Mouse (Mus musculus) Patski (cell line): ENCODE results near the gene Kat2b. TPM values are rescaled to one million over a fixed set of nuclear protein-coding genes. Genes with fewer than 3 reads are reported as not detected.

Experiments used
- ATAC-seq: fragments of 100-300 bp; one replicate; pipeline ENCODE4 v1.8.0; 2021
- CTCF ChIA-PET: fragments of 350-600 bp; sonication (Branson Sonifier 250); formaldehyde crosslinking; loops from one replicate; lab custom pipeline; 2022; ENCODE audit warnings: inconsistent platforms; lab: Charles Lee
- POLR2A ChIA-PET: fragments of 350-600 bp; sonication (Branson Sonifier 250); formaldehyde crosslinking; loops from one replicate; lab custom pipeline; 2022; ENCODE audit warnings: antibody characterized with exemption, inconsistent platforms; lab: Charles Lee
- DNase-seq: peaks from one replicate; pipeline ENCODE4 v3.0.0-alpha.2; 2011; ENCODE audit warnings: low read depth, low spot score
- H3K27me3 ChIP-seq: fragments of 371-371 bp; one replicate; pipeline ENCODE4 v1.5.1; 2021
- CTCF ChIP-seq: fragments of 100-300 bp; IDR thresholded peaks from one replicate; pipeline ENCODE4 v1.5.1; 2021
- in situ Hi-C: fragments of 300-500 bp; cut with MboI; formaldehyde crosslinking; loops from 3 replicates; pipeline ENCODE4 v1.11.1; 2018; ENCODE audit warnings: low pct_unique_long_range_greater_than_20kb, mixed read lengths
- polyA plus RNA-seq: library from polyadenylated mRNA; unstranded; gene quantifications from one replicate; pipeline ENCODE4 v1.2.3, GENCODE M21; 2021

Gene Kat2b
- polyA plus RNA-seq, 1 experiment from 2014 or later = 53.3 TPM

- no peak for DNase-seq
- in situ Hi-C loops = loop anchor here (10.0 kb wide), 1 partner anchor 585 kb away; no protein-coding TSS in a partner anchor
- no peak for ATAC-seq
- CTCF ChIA-PET = interaction anchor here (1.1 to 6.3 kb wide), 3 partner anchors 11 to 101 kb away, joined by 3 to 24 read pairs (median 3); no protein-coding TSS in a partner anchor
- TF ChIP-seq CTCF = no peak
- no peaks in the 10 kb centered on the region for H3K27me3 ChIP-seq
- POLR2A ChIA-PET = no interaction called here
Observed at GRCm38 (mm10) chr17:53579612-53580011, 13.0 kb downstream of the Kat2b start.

DNA sequence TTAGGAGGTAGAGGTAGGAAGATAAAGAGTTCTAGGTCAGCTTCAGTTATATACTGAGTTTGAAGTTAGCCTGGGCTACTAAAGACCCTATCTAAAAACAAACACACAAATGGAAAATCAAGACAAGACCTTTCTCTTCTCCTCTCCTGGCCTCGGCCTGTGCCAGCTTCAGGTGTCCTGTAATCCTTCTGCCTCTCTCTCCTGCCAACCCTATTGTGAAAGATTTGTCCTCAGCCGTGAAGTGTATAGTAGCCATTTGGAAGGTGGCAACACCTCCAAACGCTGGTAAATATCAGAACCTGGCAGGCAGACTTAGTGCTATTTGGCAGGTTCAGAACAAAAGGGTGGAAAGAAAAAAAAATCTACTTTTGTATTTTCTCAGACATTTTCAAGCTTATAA lies 13.6 kb downstream of the Kat2b start:
- ChIA-PET CTCF (interaction anchor here (1.1 to 6.3 kb wide), 4 partner anchors 9 to 100 kb away, joined by 3 to 24 read pairs (median 4); no protein-coding TSS in a partner anchor), POLR2A (no interaction called here)
- in situ Hi-C loops = no loop called here
- ATAC-seq = no peak
- no peak for TF ChIP-seq CTCF
- H3K27me3 ChIP-seq = no peaks in the 10 kb centered on the region
- DNase-seq = no peak

- POLR2A ChIA-PET = no interaction called here
- DNase-seq (no peak), ATAC-seq (no peak)
- in situ Hi-C loops = no loop called here
- CTCF ChIA-PET = interaction anchor here (2.1 to 6.3 kb wide), 2 partner anchors 10 to 13 kb away, joined by 5 to 24 read pairs; no protein-coding TSS in a partner anchor
- H3K27me3 ChIP-seq = no peaks in the 10 kb centered on the region
- TF ChIP-seq CTCF = no peak
Observed at GRCm38 (mm10) chr17:53582026-53582585, 15.4 kb downstream of the Kat2b start.

- TF ChIP-seq CTCF = no peak
- DNase-seq (no peak), ATAC-seq (no peak)
- CTCF ChIA-PET = interaction anchor here (0.8 to 6.3 kb wide), 3 partner anchors 11 to 65 kb away, joined by 3 to 24 read pairs (median 4); no protein-coding TSS in a partner anchor
- no peaks in the 10 kb centered on the region for H3K27me3 ChIP-seq
- in situ Hi-C loops = no loop called here
- POLR2A ChIA-PET = no interaction called here
Observed at GRCm38 (mm10) chr17:53582805-53583204, 16.1 kb downstream of the Kat2b start.

GRCm38 (mm10) chr17:53583846-53584579 lies 17.4 kb downstream of the Kat2b start:
- no peak for TF ChIP-seq CTCF
- POLR2A ChIA-PET = interaction anchor here (0.6 to 0.8 kb wide), 3 partner anchors 10 to 72 kb away, joined by 3 to 7 read pairs (median 4); no protein-coding TSS in a partner anchor
- CTCF ChIA-PET = interaction anchor here (0.7 to 6.3 kb wide), 5 partner anchors 9 to 95 kb away, joined by 3 to 24 read pairs (median 4); no protein-coding TSS in a partner anchor
- DNase-seq (no peak), ATAC-seq (peak; percentile 63)
- in situ Hi-C loops = no loop called here
- H3K27me3 ChIP-seq = no peaks in the 10 kb centered on the region

- H3K27me3 ChIP-seq = no peaks in the 10 kb centered on the region
- TF ChIP-seq CTCF = peak; percentile 27
- CTCF ChIA-PET = interaction anchor here (0.8 to 2.0 kb wide), 7 partner anchors 9 to 59 kb away, joined by 3 to 6 read pairs (median 4); no protein-coding TSS in a partner anchor
- DNase-seq (peak; percentile 100), ATAC-seq (peak; percentile 93)
- POLR2A ChIA-PET = interaction anchor here (1.9 to 2.2 kb wide), 2 partner anchors 16 to 19 kb away, joined by 9 to 18 read pairs; no protein-coding TSS in a partner anchor
- in situ Hi-C loops = no loop called here
Observed at GRCm38 (mm10) chr17:53587074-53587851, 20.6 kb downstream of the Kat2b start.

DNA sequence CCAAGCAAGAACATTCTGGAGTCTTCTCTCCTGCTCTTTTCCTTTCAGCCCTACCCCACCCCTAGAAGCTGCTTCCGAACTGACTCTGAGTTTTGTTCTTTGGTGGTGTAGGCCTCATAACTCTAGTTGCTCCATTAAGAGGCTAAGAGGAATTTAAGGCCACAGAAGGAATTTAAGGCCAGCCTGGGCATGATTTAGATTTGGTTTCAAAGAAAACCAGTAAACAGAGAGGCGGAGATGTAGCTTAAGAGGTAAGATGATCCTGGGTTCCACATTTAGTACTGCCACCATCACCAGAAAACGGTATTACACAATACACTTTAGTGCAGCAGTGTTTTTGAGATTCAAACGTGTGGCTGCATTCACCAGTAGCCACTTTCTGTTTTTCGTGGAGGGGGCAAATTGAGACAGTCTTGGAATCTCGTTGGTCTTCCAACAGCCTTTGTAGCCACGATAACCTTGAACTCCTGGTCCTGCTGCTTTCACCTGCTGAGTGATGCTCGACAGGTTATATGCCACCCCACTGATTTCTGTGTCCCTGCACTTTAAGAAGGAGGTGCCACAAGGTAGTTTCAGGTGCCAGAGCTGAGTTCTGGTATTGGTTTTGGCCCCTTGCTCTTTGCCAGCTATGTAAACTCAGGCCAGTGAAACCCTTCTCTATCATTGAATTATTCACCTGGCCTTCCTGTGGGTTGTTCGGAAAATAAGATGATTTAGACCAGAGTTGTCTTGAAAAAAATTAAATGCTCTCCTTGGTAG lies 21.6 kb downstream of the Kat2b start:
- TF ChIP-seq CTCF = no peak
- H3K27me3 ChIP-seq = no peaks in the 10 kb centered on the region
- CTCF ChIA-PET = interaction anchor here (0.7 to 2.0 kb wide), 4 partner anchors 9 to 727 kb away, joined by 3 to 5 read pairs (median 4); no protein-coding TSS in a partner anchor
- in situ Hi-C loops = no loop called here
- ATAC-seq = no peak
- POLR2A ChIA-PET = interaction anchor here (0.6 to 2.2 kb wide), 3 partner anchors 17 to 27 kb away, joined by 3 to 18 read pairs (median 9); no protein-coding TSS in a partner anchor
- no peak for DNase-seq

DNA sequence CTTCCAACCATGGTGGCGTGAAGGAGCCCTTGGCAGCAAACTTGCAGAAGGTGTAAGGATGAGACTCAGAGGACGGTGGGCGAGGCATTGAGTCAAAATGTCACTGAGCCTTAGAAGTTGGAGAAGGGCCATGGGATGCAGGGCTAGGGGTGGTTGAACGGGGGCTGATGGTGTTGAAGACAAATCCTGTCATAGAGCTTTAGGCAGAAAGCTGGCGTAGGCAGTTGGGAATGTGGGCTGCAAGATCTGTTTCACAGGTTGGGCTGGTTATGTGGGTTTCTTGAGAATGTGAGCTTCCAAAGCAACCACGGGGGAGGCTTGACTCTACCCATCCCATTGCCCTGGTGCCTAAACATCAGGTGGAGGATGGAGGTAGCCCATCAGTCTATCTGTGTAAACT lies 23.4 kb downstream of the Kat2b start:
- ChIA-PET POLR2A (interaction anchor here (0.5 kb wide), 1 partner anchor 23 kb away, joined by 3 read pairs; no protein-coding TSS in a partner anchor), CTCF (no interaction called here)
- in situ Hi-C loops = no loop called here
- no peak for TF ChIP-seq CTCF
- no peak for DNase-seq
- no peaks in the 10 kb centered on the region for H3K27me3 ChIP-seq
- ATAC-seq = no peak

- no peak for TF ChIP-seq CTCF
- H3K27me3 ChIP-seq = no peaks in the 10 kb centered on the region
- CTCF ChIA-PET = interaction anchor here (1.7 kb wide), 1 partner anchor 22 kb away, joined by 4 read pairs; no protein-coding TSS in a partner anchor
- in situ Hi-C loops = no loop called here
- ATAC-seq = no peak
- no peak for DNase-seq
- POLR2A ChIA-PET = interaction anchor here (1.2 kb wide), 1 partner anchor 27 kb away, joined by 3 read pairs; no protein-coding TSS in a partner anchor
Observed at GRCm38 (mm10) chr17:53591910-53592309, 25.2 kb downstream of the Kat2b start.
